Mouse (Mus musculus): ENCODE data around the gene Hgd.

DNA sequence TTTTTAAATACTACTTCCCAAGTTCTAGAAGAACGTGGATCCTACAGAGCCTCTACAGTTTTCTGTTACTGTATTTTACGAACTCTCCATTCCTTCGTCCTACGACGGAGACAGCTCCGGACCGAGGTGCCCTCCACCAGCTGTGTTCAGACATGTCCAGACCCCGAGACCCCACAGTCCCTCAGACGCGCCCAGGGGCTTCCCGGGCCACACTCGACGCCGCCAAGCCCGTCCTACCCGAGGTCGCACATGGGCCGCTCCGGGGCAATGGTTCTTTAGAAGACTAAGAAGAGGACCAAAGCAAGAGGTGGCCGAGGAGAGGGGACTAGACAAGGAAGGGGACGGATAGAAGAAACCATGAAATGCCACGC, 40.7 kb upstream of the Hgd start:
- TF ChIP-seq CTCF (IDR thresholded peaks at IDR 0.05; ENCODE audit: low read depth), result no peak
- TF ChIP-seq EP300 (IDR thresholded peaks at IDR 0.05; ENCODE audit: low read depth), result no peak
